Mouse (Mus musculus): ENCODE measurements around the gene Clba1. TPM values are rescaled to one million over a fixed set of nuclear protein-coding genes. Genes with fewer than 3 reads are reported as not detected.

Clba1 gene
- polyA plus RNA-seq, 1 experiment from 2014 or later: 9.3 TPM

DNA sequence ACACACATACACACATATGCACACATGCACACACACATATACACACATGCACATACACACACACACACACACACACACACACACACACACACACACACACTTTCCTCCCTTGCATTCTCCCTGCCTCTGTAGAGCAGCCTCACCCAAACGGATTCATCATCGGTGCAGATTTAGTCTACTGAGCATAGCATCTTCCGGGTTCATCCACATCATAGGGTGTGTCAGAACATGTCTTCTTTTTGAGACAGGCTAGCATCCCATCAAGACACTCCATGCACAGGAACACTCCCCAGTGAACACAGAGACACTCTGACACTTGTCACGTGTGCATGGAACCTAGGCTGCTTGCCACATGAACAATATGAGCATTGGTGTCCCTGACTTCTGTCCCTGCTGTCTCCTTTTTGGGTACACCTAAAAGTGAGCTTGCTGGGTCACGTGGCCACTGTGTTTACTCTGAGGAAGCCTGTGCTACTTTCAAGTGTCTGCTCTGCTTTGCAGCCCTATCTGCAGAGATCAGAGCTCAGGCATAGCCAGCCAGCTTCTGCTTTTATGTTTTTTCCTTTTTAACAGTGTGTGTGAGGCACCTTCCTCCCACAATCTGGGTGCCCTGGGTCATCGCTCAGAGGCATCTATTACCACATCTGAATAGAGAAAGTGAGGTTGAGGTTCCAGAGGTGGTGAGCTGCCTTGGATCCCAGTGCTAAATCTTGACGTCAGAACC lies 46.0 kb downstream of the Clba1 start:
- WGBS: 73% methylated on average over 7 of the region's 7 CpGs
- H3K9ac ChIP-seq (replicated peaks): no peak overlapping the region
- ATAC-seq (ENCODE audit: insufficient number of reproducible peaks, insufficient read depth, low FRiP score, low TSS enrichment, low read depth): no peak

DNA sequence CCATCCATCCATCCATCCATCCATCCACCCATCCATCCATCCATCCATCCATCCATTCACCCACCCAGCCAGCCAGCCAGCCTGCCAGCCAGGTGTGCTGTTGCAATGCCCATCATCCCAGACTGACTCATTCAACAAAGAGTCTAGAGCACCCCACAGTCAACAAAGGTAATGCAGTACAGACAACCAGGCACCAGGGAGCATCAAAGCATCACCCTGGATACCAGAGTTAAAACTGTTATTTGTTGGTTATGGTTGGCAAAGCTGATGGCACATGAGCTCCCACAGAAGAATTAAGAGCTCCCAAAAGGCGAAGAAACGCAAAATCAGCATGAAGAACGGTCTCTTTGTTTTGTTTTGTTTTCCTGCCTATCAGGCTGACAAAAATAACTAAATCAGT lies 47.6 kb downstream of the Clba1 start:
- no peaks in the 10 kb centered on the region for H3K9me3 ChIP-seq
- no peak overlapping the region for H3K9ac ChIP-seq (replicated peaks)
- H3K36me3 ChIP-seq: no peaks in the 10 kb centered on the region
- H3K27me3 ChIP-seq: no peaks in the 10 kb centered on the region
- H3K4me2 ChIP-seq: no peak overlapping the region
- no peak for ATAC-seq (ENCODE audit: insufficient number of reproducible peaks, insufficient read depth, low FRiP score, low TSS enrichment, low read depth)
- 88% methylated on average over 3 of the region's 3 CpGs for WGBS
- H3K4me1 ChIP-seq (replicated peaks): no peaks in the 10 kb centered on the region
- H3K27ac ChIP-seq: no peak overlapping the region
- H3K4me3 ChIP-seq (replicated peaks): no peak overlapping the region

More for the DNA sequence above, 46.0 kb downstream of the Clba1 start:
- Histone ChIP-seq H3K9me3 (no peaks in the 10 kb centered on the region), H3K4me3 (replicated peaks) (no peak overlapping the region), H3K4me1 (replicated peaks) (no peaks in the 10 kb centered on the region), H3K27ac (no peak overlapping the region), H3K27me3 (no peaks in the 10 kb centered on the region), H3K4me2 (no peak overlapping the region), H3K36me3 (no peaks in the 10 kb centered on the region)

GRCm38 (mm10) chr12:112857021-112857925 lies 48.5 kb downstream of the Clba1 start:
- WGBS: 68% methylated on average over 9 of the region's 9 CpGs
- H3K4me2 ChIP-seq: no peak overlapping the region
- H3K27ac ChIP-seq: no peak overlapping the region
- H3K4me1 ChIP-seq (replicated peaks): 0 out of 2 replicates have a peak, but pooled peaks cover 5% of the 10 kb centered on the region
- H3K36me3 ChIP-seq: no peaks in the 10 kb centered on the region
- no peak for ATAC-seq (ENCODE audit: insufficient number of reproducible peaks, insufficient read depth, low FRiP score, low TSS enrichment, low read depth)
- H3K9me3 ChIP-seq: no peaks in the 10 kb centered on the region
- no peak overlapping the region for H3K4me3 ChIP-seq (replicated peaks)
- H3K9ac ChIP-seq (replicated peaks): no peak overlapping the region
- no peaks in the 10 kb centered on the region for H3K27me3 ChIP-seq

DNA sequence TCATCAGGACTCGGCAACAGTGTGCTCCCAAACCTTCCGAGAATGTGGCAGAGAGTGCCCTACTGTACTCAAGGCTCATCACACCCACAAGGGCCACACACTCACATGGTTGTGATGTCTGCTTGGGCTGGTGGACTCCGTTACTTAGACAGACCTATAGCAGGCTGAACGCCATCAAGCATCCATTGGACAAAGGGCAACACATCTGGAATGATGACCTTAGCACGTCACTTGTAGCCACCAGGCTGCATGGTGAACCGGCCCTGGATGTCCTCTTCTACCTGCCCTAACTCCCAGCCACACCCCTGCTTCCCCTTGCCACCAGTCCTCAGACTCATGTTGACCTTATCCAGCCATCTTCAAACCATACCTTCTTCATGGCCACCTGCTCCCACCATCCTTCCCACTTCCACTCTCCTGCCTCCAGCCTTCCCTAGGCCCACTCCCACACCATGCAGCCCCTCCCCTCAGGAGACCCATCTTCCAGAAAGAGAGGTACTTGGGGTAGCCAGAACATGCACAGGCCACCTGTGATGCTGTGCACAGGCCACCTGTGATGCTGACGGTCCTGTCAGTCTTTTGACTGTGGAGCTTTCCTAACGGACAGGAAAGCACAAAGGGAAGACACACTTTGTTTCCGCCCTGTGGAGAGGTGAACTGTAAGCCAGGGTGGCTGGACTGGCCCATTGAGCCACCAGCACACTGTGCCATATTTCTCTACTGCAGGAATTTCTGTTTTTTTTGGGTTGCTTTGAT lies 50.0 kb downstream of the Clba1 start:
- 88% methylated on average over 9 of the region's 9 CpGs for WGBS
- 0 out of 2 replicates have a peak, but pooled peaks cover 5% of the 10 kb centered on the region for H3K4me1 ChIP-seq (replicated peaks)
- H3K27me3 ChIP-seq: no peaks in the 10 kb centered on the region
- no peak overlapping the region for H3K4me2 ChIP-seq
- no peak for ATAC-seq (ENCODE audit: insufficient number of reproducible peaks, insufficient read depth, low FRiP score, low TSS enrichment, low read depth)
- H3K27ac ChIP-seq: no peak overlapping the region
- H3K9me3 ChIP-seq: no peaks in the 10 kb centered on the region
- H3K4me3 ChIP-seq (replicated peaks): no peak overlapping the region
- no peaks in the 10 kb centered on the region for H3K36me3 ChIP-seq
- H3K9ac ChIP-seq (replicated peaks): no peak overlapping the region

DNA sequence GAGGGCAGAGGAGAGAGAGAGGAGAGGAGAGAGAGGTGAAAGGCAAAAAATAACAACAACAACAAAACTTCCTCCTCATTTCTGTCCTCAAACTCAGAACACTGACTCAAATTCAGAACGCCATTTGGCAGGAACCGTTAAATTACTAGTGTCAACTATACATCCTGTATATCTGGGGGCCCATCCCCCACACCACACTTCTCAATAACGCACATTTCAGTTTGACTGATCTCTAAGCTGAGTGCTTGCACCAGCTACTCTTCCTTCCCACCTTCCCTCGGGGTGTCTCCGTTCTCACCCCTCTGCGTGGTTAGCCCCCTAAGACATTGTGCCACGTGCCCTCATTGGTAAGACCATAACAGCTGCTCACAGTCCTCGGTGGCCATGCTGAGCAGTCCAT lies 51.2 kb downstream of the Clba1 start:
- Histone ChIP-seq H3K9me3 (no peaks in the 10 kb centered on the region), H3K4me2 (no peak overlapping the region), H3K36me3 (no peaks in the 10 kb centered on the region), H3K4me1 (replicated peaks) (0 out of 2 replicates have a peak, but pooled peaks cover 5% of the 10 kb centered on the region), H3K9ac (replicated peaks) (no peak overlapping the region), H3K4me3 (replicated peaks) (no peak overlapping the region), H3K27ac (no peak overlapping the region), H3K27me3 (no peaks in the 10 kb centered on the region)
- 67% methylated on average over 8 of the region's 8 CpGs for WGBS
- ATAC-seq (ENCODE audit: insufficient number of reproducible peaks, insufficient read depth, low FRiP score, low TSS enrichment, low read depth): no peak

DNA sequence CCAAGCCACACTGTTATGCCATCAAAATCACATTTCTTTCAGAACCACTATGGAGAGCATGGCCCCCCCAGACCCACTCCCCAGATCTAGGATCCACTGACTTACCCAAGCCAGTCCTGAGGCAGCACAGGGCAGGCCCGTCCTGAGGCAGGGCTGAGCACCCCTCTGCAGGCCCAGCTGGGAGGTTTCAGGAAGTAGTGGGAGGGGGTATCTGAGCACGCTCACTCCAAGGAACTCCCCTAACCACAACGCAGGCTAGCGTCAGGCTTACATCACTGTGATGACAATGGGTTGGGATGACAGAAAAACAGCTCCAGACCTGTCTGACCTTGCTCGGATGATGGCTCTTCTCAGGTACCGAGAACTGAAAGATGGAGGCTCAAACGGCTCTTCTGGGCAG lies 52.0 kb downstream of the Clba1 start:
- WGBS: 67% methylated on average over 7 of the region's 7 CpGs
- Histone ChIP-seq H3K4me1 (replicated peaks) (0 out of 2 replicates have a peak, but pooled peaks cover 5% of the 10 kb centered on the region), H3K9me3 (no peaks in the 10 kb centered on the region), H3K27ac (no peak overlapping the region), H3K27me3 (no peaks in the 10 kb centered on the region), H3K36me3 (no peaks in the 10 kb centered on the region), H3K4me3 (replicated peaks) (no peak overlapping the region), H3K4me2 (no peak overlapping the region), H3K9ac (replicated peaks) (no peak overlapping the region)
- no peak for ATAC-seq (ENCODE audit: insufficient number of reproducible peaks, insufficient read depth, low FRiP score, low TSS enrichment, low read depth)

GRCm38 (mm10) chr12:112861911-112862321 lies 53.2 kb downstream of the Clba1 start:
- no peak overlapping the region for H3K9ac ChIP-seq (replicated peaks)
- H3K4me2 ChIP-seq: no peak overlapping the region
- no peaks in the 10 kb centered on the region for H3K9me3 ChIP-seq
- no peak overlapping the region for H3K4me3 ChIP-seq (replicated peaks)
- H3K36me3 ChIP-seq: no peaks in the 10 kb centered on the region
- H3K27ac ChIP-seq: no peak overlapping the region
- no peaks in the 10 kb centered on the region for H3K27me3 ChIP-seq
- 64% methylated on average over 9 of the region's 9 CpGs for WGBS
- no peak for ATAC-seq (ENCODE audit: insufficient number of reproducible peaks, insufficient read depth, low FRiP score, low TSS enrichment, low read depth)
- H3K4me1 ChIP-seq (replicated peaks): 0 out of 2 replicates have a peak, but pooled peaks cover 5% of the 10 kb centered on the region

- H3K4me1 ChIP-seq (replicated peaks): peaks cover 8% of the 10 kb centered on the region
- H3K4me2 ChIP-seq: no peak overlapping the region
- no peaks in the 10 kb centered on the region for H3K36me3 ChIP-seq
- no peaks in the 10 kb centered on the region for H3K9me3 ChIP-seq
- 85% methylated on average over 7 of the region's 7 CpGs for WGBS
- no peak overlapping the region for H3K4me3 ChIP-seq (replicated peaks)
- no peak overlapping the region for H3K27ac ChIP-seq
- H3K27me3 ChIP-seq: peaks cover 17% of the 10 kb centered on the region
- no peak for ATAC-seq (ENCODE audit: insufficient number of reproducible peaks, insufficient read depth, low FRiP score, low TSS enrichment, low read depth)
- no peak overlapping the region for H3K9ac ChIP-seq (replicated peaks)
Observed at GRCm38 (mm10) chr12:112864804-112865203, 56.1 kb downstream of the Clba1 start.

Other genes with a start within 250 kb of the Clba1 start
- gene Inf2, start 220.2 kb upstream of the Clba1 start, polyA plus RNA-seq (2016; fragmentation: Nextera tagmentation; extraction: Ambion mirVana): 2.0 and 2.2 TPM in 2 replicates
- 9.2 and 10.0 TPM in 2 replicates for gene Adssl1, start 188.9 kb upstream of the Clba1 start, polyA plus RNA-seq (2016; fragmentation: Nextera tagmentation; extraction: Ambion mirVana)
- 248 and 258 TPM in 2 replicates for gene Siva1, start 164.3 kb upstream of the Clba1 start, polyA plus RNA-seq (2016; fragmentation: Nextera tagmentation; extraction: Ambion mirVana)
- 67.0 and 156 TPM in 2 replicates for gene Akt1, start 134.1 kb upstream of the Clba1 start, polyA plus RNA-seq (2016; fragmentation: Nextera tagmentation; extraction: Ambion mirVana)
- 1.4 and 2.7 TPM in 2 replicates for gene Zbtb42, start 130.1 kb upstream of the Clba1 start, polyA plus RNA-seq (2016; fragmentation: Nextera tagmentation; extraction: Ambion mirVana)
- 17.8 and 18.8 TPM in 2 replicates for gene Cep170b, start 88.5 kb upstream of the Clba1 start, polyA plus RNA-seq (2016; fragmentation: Nextera tagmentation; extraction: Ambion mirVana)
- 3.1 and 4.4 TPM in 2 replicates for gene Pld4, start 48.3 kb upstream of the Clba1 start, polyA plus RNA-seq (2016; fragmentation: Nextera tagmentation; extraction: Ambion mirVana)
- gene Ahnak2, start 6.3 kb upstream of the Clba1 start, polyA plus RNA-seq (2016; fragmentation: Nextera tagmentation; extraction: Ambion mirVana): 0.23 and 0.26 TPM in 2 replicates
- gene Cdca4, start 20.5 kb downstream of the Clba1 start, polyA plus RNA-seq (2016; fragmentation: Nextera tagmentation; extraction: Ambion mirVana): 166 TPM in 2 replicates
- gene Gpr132, start 59.3 kb downstream of the Clba1 start, polyA plus RNA-seq (2016; fragmentation: Nextera tagmentation; extraction: Ambion mirVana): 0.08 TPM in 1 of 2 replicates, not detected in the other
- gene Jag2, start 120.8 kb downstream of the Clba1 start, polyA plus RNA-seq (2016; fragmentation: Nextera tagmentation; extraction: Ambion mirVana): 6.4 and 6.8 TPM in 2 replicates
- gene Nudt14, start 133.2 kb downstream of the Clba1 start, polyA plus RNA-seq (2016; fragmentation: Nextera tagmentation; extraction: Ambion mirVana): 81.6 and 95.2 TPM in 2 replicates
- gene Btbd6, start 167.5 kb downstream of the Clba1 start, polyA plus RNA-seq (2016; fragmentation: Nextera tagmentation; extraction: Ambion mirVana): 25.7 and 29.1 TPM in 2 replicates
- gene Brf1, start 191.8 kb downstream of the Clba1 start, polyA plus RNA-seq (2016; fragmentation: Nextera tagmentation; extraction: Ambion mirVana): 76.0 and 83.0 TPM in 2 replicates
- gene Pacs2, start 205.6 kb downstream of the Clba1 start, polyA plus RNA-seq (2016; fragmentation: Nextera tagmentation; extraction: Ambion mirVana): 15.8 and 17.9 TPM in 2 replicates

Measured in limb, embryonic 12.5 days (tissue).